Mouse (Mus musculus) neural tube, embryonic 14.5 days (tissue): ENCODE results near the gene Litaf. TPM values are rescaled to one million over a fixed set of nuclear protein-coding genes. Genes with fewer than 3 reads are reported as not detected.
A peak's percentile ranks its signal among the peaks of the same experiment; 100 is the strongest.

ENCODE experiments used
- ATAC-seq: fragments of 200-750 bp; cut with Nextera tagmentation; 2 replicates; pipeline ENCODE4 v1.8.0; 2017; ENCODE audit warnings: low read depth, mild to moderate bottlenecking, moderate TSS enrichment, moderate library complexity
- H3K27ac ChIP-seq: fragments of 300-500 bp; sonication (generic); 2 replicates; pipeline ENCODE4 v1.5.1; 2014; ENCODE audit warnings: low read depth, mild to moderate bottlenecking, control low read depth, low read length, moderate library complexity, mixed read lengths
- H3K27me3 ChIP-seq: fragments of 300-500 bp; sonication (generic); 2 replicates; pipeline ENCODE4 v1.6.1; 2014; ENCODE audit warnings: low read length; ENCODE audit not compliant: control insufficient read depth, insufficient read depth
- H3K36me3 ChIP-seq: fragments of 300-500 bp; sonication (generic); 2 replicates; pipeline ENCODE4 v1.6.1; 2014; ENCODE audit warnings: low read length, mixed read lengths; ENCODE audit not compliant: control insufficient read depth, insufficient read depth
- H3K4me1 ChIP-seq: fragments of 300-500 bp; sonication (generic); 2 replicates; pipeline ENCODE4 v1.6.1; 2014; ENCODE audit warnings: low read length; ENCODE audit not compliant: control insufficient read depth, insufficient read depth
- H3K4me2 ChIP-seq: fragments of 300-500 bp; sonication (generic); 2 replicates; pipeline ENCODE4 v1.6.1; 2014; ENCODE audit warnings: mild to moderate bottlenecking, low read depth, low read length, control low read depth
- H3K4me3 ChIP-seq: fragments of 300-500 bp; sonication (generic); 2 replicates; pipeline ENCODE4 v1.5.1; 2014; ENCODE audit warnings: low read depth, low read length, control low read depth, mixed read lengths
- H3K9ac ChIP-seq: fragments of 300-500 bp; sonication (generic); replicated peaks from 2 replicates; pipeline ENCODE4 v1.6.1; 2014; ENCODE audit warnings: low read depth, mild to moderate bottlenecking, control low read depth, low read length, mixed read lengths
- H3K9me3 ChIP-seq: fragments of 300-500 bp; sonication (generic); 2 replicates; pipeline ENCODE4 v1.6.1; 2016; ENCODE audit warnings: low read length; ENCODE audit not compliant: control insufficient read depth
- WGBS: fragments of 180-500 bp; shearing (Covaris S2); extraction: QIAGEN DNeasy Blood & Tissue Kit; methylation state at CpG from one replicate; pipeline ENCODE4 v1.1.7; 2014; 5-methylcytosine and 5-hydroxymethylcytosine counted together
- polyA plus RNA-seq: library from polyadenylated mRNA; unstranded; fragments of >200 nt; fragmentation: Nextera tagmentation; extraction: Ambion mirVana; gene quantifications from 2 replicates; pipeline ENCODE4 v1.2.1, GENCODE M21; 2014

Gene Litaf
- polyA plus RNA-seq, 1 experiment from 2014 or later = 20.4 TPM

DNA sequence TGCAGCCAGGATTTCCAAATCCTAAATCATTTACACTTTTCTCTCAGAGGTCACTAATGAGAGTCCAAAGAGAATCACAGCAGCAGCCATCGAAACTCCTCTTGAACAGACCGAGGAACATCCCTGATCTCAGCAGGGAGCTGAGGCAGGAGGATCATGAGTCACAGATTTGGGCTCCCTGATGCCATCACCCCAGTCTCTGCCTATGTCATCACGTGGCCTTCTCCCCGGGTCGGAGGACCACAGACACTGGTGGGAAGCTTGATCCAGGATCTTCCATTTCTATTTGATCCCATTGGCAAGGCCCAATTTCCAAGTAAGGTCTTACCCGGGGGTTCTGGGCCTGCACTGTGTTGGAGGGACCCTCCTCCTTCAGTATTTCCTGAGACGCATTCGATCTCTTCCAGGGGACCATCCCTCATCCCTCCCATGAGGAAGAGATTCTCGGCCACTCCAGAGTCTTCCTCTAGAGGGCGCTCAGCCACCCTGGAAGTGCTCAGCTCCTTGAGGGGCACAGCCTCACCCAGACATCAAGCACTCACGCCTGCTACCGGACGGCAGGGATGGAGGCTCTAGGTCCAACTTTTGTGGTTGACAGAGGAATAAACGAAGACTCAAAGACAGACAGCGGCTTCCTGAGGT, 30.0 kb downstream of the Litaf start:
- Histone ChIP-seq H3K4me3 (no peak overlapping the region), H3K9ac (no peak overlapping the region), H3K4me2 (no peak overlapping the region), H3K4me1 (no peaks in the 10 kb centered on the region), H3K36me3 (no peaks in the 10 kb centered on the region), H3K27ac (no peak overlapping the region), H3K9me3 (no peaks in the 10 kb centered on the region), H3K27me3 (no peaks in the 10 kb centered on the region)
- peak; percentile 43; the same call in 1 of the 2 replicates for ATAC-seq
- 27% methylated on average over 15 of the region's 15 CpGs for WGBS

DNA sequence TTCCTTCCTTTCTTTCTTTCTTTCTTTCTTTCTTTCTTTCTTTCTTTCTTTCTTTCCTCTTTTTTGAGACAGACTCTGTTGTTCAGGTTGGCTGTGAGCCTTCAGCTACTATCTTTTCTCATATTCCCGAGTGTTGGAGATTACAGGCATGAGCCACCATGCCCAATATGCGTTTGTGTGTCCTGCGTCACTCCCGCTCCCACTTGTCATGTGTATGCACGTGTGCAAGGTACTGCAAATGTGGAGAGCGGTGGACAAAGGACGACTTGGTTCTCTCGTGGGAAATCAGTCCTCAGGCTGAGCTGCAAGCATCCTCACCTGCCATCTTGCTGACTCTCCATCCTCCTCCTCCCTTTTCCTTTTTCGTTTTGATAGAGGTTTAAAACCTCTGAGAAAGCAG, 30.7 kb downstream of the Litaf start:
- Histone ChIP-seq H3K9ac (no peak overlapping the region), H3K4me2 (no peak overlapping the region), H3K36me3 (no peaks in the 10 kb centered on the region), H3K4me1 (no peaks in the 10 kb centered on the region), H3K27me3 (no peaks in the 10 kb centered on the region), H3K9me3 (no peaks in the 10 kb centered on the region), H3K4me3 (no peak overlapping the region), H3K27ac (no peak overlapping the region)
- 83% methylated on average over 9 of the region's 9 CpGs for WGBS
- ATAC-seq = no peak

DNA sequence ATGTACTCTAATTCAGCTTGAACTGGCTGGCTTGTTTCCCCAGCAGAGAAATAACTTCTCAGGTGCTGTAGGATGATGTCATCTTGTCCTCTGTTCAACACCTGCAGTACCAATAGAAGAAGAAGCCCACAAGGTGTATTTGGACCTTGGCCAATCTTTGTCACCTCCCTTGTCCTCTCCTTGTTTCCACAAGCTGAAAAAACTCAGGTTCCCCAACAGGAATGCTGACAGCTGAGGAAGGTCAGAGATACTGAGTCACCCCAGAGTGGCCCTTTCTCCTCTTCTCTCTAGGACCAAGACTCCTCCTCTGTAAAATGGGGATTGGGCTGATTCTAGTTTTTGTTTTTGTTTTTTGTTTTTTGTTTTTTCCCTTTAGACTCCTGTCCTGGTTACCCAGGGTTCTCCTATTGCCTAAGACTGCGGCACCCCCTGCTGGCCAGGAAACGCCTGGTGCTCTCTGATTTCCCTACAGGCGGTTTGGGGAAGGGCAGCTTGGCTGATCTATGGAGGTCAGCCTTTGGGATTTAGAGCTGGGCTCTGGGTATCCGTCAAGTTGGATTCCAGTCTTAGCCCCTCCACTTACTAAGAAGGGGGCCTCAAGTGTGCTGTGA, 31.7 kb downstream of the Litaf start:
- no peaks in the 10 kb centered on the region for H3K4me1 ChIP-seq
- H3K27me3 ChIP-seq = no peaks in the 10 kb centered on the region
- no peak overlapping the region for H3K4me2 ChIP-seq
- peak; percentile 69 for ATAC-seq
- H3K9ac ChIP-seq = no peak overlapping the region
- no peak overlapping the region for H3K27ac ChIP-seq
- WGBS = 2% methylated on average over 4 of the region's 4 CpGs
- no peaks in the 10 kb centered on the region for H3K36me3 ChIP-seq
- H3K9me3 ChIP-seq = no peaks in the 10 kb centered on the region
- H3K4me3 ChIP-seq = no peak overlapping the region

GRCm38 (mm10) chr16:11031320-11031719, 34.6 kb downstream of the Litaf start:
- H3K9ac ChIP-seq = no peak overlapping the region
- H3K4me3 ChIP-seq = no peak overlapping the region
- H3K4me1 ChIP-seq = no peaks in the 10 kb centered on the region
- no peaks in the 10 kb centered on the region for H3K9me3 ChIP-seq
- H3K36me3 ChIP-seq = no peaks in the 10 kb centered on the region
- H3K4me2 ChIP-seq = no peak overlapping the region
- H3K27me3 ChIP-seq = no peaks in the 10 kb centered on the region
- no peak for ATAC-seq
- H3K27ac ChIP-seq = no peak overlapping the region
- whole genome bisulfite sequencing = 68% methylated on average over 3 of the region's 3 CpGs

- H3K4me1 ChIP-seq = no peaks in the 10 kb centered on the region
- H3K27me3 ChIP-seq = no peaks in the 10 kb centered on the region
- no peak overlapping the region for H3K4me2 ChIP-seq
- ATAC-seq = no peak
- H3K4me3 ChIP-seq = no peak overlapping the region
- H3K9ac ChIP-seq = no peak overlapping the region
- 87% methylated on average over 4 of the region's 4 CpGs for WGBS
- H3K36me3 ChIP-seq = no peaks in the 10 kb centered on the region
- H3K9me3 ChIP-seq = no peaks in the 10 kb centered on the region
- no peak overlapping the region for H3K27ac ChIP-seq
Observed at GRCm38 (mm10) chr16:11030844-11031243, 35.1 kb downstream of the Litaf start.

DNA sequence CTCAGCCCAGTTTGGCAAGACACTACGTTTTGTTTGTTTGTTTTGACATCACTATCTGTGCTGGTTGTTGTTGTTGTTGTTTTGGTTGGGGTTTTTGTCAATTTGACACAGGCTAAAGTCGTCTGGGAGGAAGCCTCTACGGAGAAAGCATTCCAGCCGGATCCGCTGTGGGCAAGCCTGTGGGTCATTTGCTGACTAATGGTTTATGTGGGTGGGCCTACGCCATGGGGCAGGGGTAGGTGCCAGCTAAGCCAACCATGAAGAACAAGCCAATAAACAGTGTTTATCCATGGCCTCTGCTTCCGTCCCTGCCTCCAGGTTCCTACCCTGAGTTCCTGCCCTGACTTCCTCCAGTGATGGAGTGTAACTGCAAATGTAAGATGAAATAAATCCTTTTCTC, 37.8 kb downstream of the Litaf start:
- H3K4me2 ChIP-seq = no peak overlapping the region
- H3K27me3 ChIP-seq = no peaks in the 10 kb centered on the region
- H3K4me1 ChIP-seq = no peaks in the 10 kb centered on the region
- H3K36me3 ChIP-seq = no peaks in the 10 kb centered on the region
- no peak overlapping the region for H3K4me3 ChIP-seq
- no peaks in the 10 kb centered on the region for H3K9me3 ChIP-seq
- no peak overlapping the region for H3K9ac ChIP-seq
- no peak overlapping the region for H3K27ac ChIP-seq
- 78% methylated on average over 7 of the region's 7 CpGs for WGBS
- ATAC-seq = no peak

DNA sequence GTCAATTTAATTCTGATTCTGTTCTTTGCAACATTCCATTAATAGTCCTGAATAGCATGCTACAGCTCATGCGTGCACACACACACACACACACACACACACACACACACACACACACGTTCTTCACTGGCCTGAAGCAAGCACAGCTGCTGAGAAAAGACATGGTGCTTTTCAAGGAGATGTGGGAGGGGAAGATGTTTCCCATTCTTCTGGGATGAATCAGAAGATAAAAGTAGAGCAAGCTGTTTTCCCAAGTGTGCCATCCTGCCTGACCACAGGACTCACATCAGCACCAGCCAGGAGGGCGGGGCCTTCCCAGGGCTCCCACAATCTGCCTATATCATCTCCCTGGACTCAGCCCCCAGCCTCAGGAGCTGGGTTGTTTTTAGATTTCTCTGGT, 41.1 kb downstream of the Litaf start:
- H3K4me1 ChIP-seq = no peaks in the 10 kb centered on the region
- no peaks in the 10 kb centered on the region for H3K36me3 ChIP-seq
- H3K27ac ChIP-seq = no peak overlapping the region
- H3K27me3 ChIP-seq = no peaks in the 10 kb centered on the region
- no peak for ATAC-seq
- WGBS = 74% methylated on average over 3 of the region's 3 CpGs
- no peaks in the 10 kb centered on the region for H3K9me3 ChIP-seq
- H3K4me3 ChIP-seq = no peak overlapping the region
- no peak overlapping the region for H3K9ac ChIP-seq
- H3K4me2 ChIP-seq = no peak overlapping the region

GRCm38 (mm10) chr16:11023618-11024017, 42.3 kb downstream of the Litaf start:
- Histone ChIP-seq H3K9me3 (no peaks in the 10 kb centered on the region), H3K4me1 (no peaks in the 10 kb centered on the region), H3K4me2 (no peak overlapping the region), H3K27ac (no peak overlapping the region), H3K27me3 (no peaks in the 10 kb centered on the region), H3K4me3 (no peak overlapping the region), H3K36me3 (no peaks in the 10 kb centered on the region), H3K9ac (no peak overlapping the region)
- no peak for ATAC-seq
- 90% methylated on average over 5 of the region's 5 CpGs for WGBS

GRCm38 (mm10) chr16:11022113-11022489, 43.9 kb downstream of the Litaf start:
- Histone ChIP-seq H3K4me2 (no peak overlapping the region), H3K27ac (no peak overlapping the region), H3K9ac (no peak overlapping the region), H3K36me3 (no peaks in the 10 kb centered on the region), H3K27me3 (no peaks in the 10 kb centered on the region), H3K9me3 (no peaks in the 10 kb centered on the region), H3K4me3 (no peak overlapping the region), H3K4me1 (no peaks in the 10 kb centered on the region)
- no peak for ATAC-seq
- 82% methylated on average over 4 of the region's 4 CpGs for WGBS
